Mouse (Mus musculus) forebrain, embryonic 11.5 days (tissue): ENCODE measurements around the gene Sp4. TPM values are rescaled to one million over a fixed set of nuclear protein-coding genes. Genes with fewer than 3 reads are reported as not detected.

Source experiments
- ATAC-seq: fragments of 200-750 bp; cut with Nextera tagmentation; replicated peaks from 2 replicates; pipeline ENCODE4 v1.8.0; 2017; ENCODE audit warnings: moderate TSS enrichment; ENCODE audit not compliant: low FRiP score
- DNase-seq: peaks from one replicate; pipeline ENCODE4 v3.0.0-alpha.2; 2017; ENCODE audit warnings: low spot score
- H3K27ac ChIP-seq: fragments of 300-500 bp; sonication (generic); 2 replicates; pipeline ENCODE4 v1.5.1; 2014; ENCODE audit warnings: low read depth, low read length
- H3K27me3 ChIP-seq: fragments of 300-500 bp; sonication (generic); 2 replicates; pipeline ENCODE4 v1.6.1; 2014; ENCODE audit warnings: mild to moderate bottlenecking, low read length, mixed read lengths; ENCODE audit not compliant: control insufficient read depth, insufficient read depth
- H3K36me3 ChIP-seq: fragments of 300-500 bp; sonication (generic); 2 replicates; pipeline ENCODE4 v1.6.1; 2014; ENCODE audit warnings: mild to moderate bottlenecking, low read length, moderate library complexity, mixed read lengths; ENCODE audit not compliant: control insufficient read depth, insufficient read depth
- H3K4me1 ChIP-seq: fragments of 300-500 bp; sonication (generic); replicated peaks from 2 replicates; pipeline ENCODE4 v1.6.1; 2014; ENCODE audit warnings: low read length, mixed read lengths; ENCODE audit not compliant: control insufficient read depth, insufficient read depth
- H3K4me2 ChIP-seq: fragments of 300-500 bp; sonication (generic); 2 replicates; pipeline ENCODE4 v1.6.1; 2014; ENCODE audit warnings: low read depth, mild to moderate bottlenecking, low read length, moderate library complexity, mixed read lengths; ENCODE audit not compliant: severe bottlenecking
- H3K4me3 ChIP-seq: fragments of 300-500 bp; sonication (generic); 2 replicates; pipeline ENCODE4 v1.5.1; 2014; ENCODE audit warnings: low read depth, low read length
- H3K9ac ChIP-seq: fragments of 300-500 bp; sonication (generic); 2 replicates; pipeline ENCODE4 v1.6.1; 2014; ENCODE audit warnings: low read length
- H3K9me3 ChIP-seq: fragments of 300-500 bp; sonication (generic); 2 replicates; pipeline ENCODE4 v1.6.1; 2016; ENCODE audit warnings: low read length, mixed read lengths; ENCODE audit not compliant: control insufficient read depth
- WGBS: fragments of 180-500 bp; shearing (Covaris S2); extraction: QIAGEN DNeasy Blood & Tissue Kit; methylation state at CpG from one replicate; pipeline ENCODE4 v1.1.7; 2014; 5-methylcytosine and 5-hydroxymethylcytosine counted together
- polyA plus RNA-seq: library from polyadenylated mRNA; unstranded; fragments of >200 nt; fragmentation: Nextera tagmentation; extraction: Ambion mirVana; gene quantifications from 2 replicates; pipeline ENCODE4 v1.2.1, GENCODE M21; 2014

Sp4 gene
- polyA plus RNA-seq, 1 experiment from 2014 or later: 24.6 TPM

DNA sequence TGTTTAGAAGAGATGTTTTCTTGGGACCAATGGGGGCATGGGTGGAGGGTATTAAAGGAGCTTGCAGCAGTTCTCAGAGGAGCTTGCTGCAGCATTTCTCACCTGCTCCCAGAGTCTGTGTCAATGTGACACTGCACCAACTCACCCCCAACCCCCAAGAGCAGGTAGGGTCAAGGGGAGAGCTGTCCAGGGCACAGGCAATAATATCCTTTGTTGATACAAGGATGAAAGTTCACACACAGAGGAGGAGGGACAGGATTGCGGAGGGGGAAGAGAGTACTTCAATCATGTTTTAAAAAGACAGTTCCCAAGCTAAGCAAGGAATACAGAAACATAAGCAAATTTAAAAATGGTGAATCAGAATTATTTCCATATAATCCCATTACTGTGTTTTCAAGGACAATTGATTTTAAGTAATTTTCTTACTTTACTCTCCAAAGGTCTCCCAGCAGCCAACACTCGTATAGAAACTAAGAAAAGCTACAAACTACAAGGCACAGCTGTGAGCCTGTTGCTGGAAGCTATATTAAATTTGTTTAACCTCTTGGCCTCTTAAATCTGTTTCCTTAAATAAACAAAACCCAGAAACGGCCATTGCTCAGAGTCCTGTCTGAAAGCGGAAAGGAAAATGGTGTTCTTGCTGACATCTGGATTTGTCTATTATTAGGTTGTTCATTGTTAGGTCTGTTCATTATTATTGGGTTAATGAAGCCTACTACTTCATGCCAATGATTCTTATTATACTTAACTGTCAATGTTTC, 114.9 kb downstream of the Sp4 start:
- no peak overlapping the region for H3K4me3 ChIP-seq
- DNase-seq: no peak

More for the DNA sequence above, 114.9 kb downstream of the Sp4 start:
- H3K36me3 ChIP-seq: no peaks in the 10 kb centered on the region
- H3K4me2 ChIP-seq: no peak overlapping the region
- ATAC-seq: no peak
- H3K9ac ChIP-seq: no peak overlapping the region
- no peak overlapping the region for H3K27ac ChIP-seq
- WGBS: 29% methylated on average over 4 of the region's 4 CpGs
- no peaks in the 10 kb centered on the region for H3K27me3 ChIP-seq
- no peaks in the 10 kb centered on the region for H3K9me3 ChIP-seq
- no peaks in the 10 kb centered on the region; the same call in 1 of the 2 replicates for H3K4me1 ChIP-seq

Other genes starting within 250 kb of the Sp4 start
- 0.28 and 0.36 TPM in 2 replicates for gene Dnah11, start 102.4 kb downstream of the Sp4 start, polyA plus RNA-seq